Mouse (Mus musculus) left cerebral cortex, postnatal 36 days (tissue): ENCODE measurements around the gene Tnfsf13b. TPM values are rescaled to one million over a fixed set of nuclear protein-coding genes. Genes with fewer than 3 reads are reported as not detected.
A peak's percentile ranks its signal among the peaks of the same experiment; 100 is the strongest.

Experiments
- DNase-seq, 2 experiments: peaks; one replicate each; pipeline ENCODE4 v3.0.0; 2021 to 2022; ENCODE audit warnings: low spot score in 2 of 2, mixed read lengths in 1 of 2
- intact Hi-C: fragments of 180-260 bp; cut with DNase I; formaldehyde crosslinking; loops from one replicate; pipeline ENCODE4 v1.15.1; 2025
- total RNA-seq, 2 experiments: library from RNA; stranded (reverse); gene quantifications; 2 replicates each; pipeline ENCODE4 v1.2.3; 2021

The Tnfsf13b gene
- total RNA-seq, 2 experiments from 2014 or later: 2.7 to 3.1 TPM

DNA sequence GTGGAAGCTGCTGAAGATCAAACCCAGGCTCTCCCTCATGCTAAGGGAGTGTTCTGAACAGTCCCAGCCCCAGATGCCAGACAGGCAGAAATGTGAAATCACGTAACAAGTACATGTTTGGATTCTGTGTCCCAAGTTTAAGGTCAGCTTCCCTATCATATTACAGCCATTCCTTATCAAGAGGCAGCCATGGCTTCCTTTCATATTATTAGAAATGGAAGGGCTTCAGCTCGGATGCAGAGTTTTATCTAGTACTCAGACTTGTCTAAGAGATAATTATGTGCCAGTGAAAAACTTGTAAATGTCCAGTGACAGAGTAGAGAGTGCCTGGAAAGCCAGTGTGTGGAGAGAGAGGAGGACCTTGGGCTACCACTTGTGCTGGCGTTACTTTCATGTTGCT, 34.6 kb downstream of the Tnfsf13b start:
- intact Hi-C loops: loop anchor here (5.0 to 10.0 kb wide), 4 partner anchors 194 to 1144 kb away; no protein-coding TSS in a partner anchor
- DNase-seq: no peak

DNA sequence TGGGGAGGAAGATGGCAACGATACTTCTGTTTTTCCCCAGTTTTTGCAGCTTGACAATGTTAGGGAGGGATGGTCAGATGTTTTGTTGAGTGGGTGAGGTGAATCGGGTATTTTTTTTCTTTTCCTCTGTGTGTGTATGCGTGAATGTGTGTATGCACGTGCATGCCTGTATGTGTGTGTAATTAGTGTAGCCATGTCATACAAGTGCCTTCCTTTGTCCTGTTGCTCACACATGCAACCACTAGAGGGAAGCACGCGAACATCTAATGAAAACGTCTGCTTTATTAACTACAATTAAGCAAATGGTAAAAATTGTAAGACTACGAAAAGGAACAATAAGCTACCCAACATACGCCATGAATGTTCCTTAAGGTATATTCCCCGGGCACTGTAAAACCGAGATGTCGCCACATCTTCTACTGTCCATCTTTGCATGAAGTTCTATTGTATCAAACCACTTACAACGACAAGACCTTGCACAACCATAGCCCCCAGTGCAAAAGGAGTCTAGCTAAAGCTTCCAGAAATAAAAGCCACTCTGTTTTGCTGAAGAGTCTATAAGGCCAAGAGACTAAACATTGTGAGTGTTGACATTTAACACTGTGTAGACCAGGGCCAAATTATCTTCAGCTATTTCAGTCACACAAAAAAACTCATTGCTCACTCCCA, 37.7 kb downstream of the Tnfsf13b start:
- intact Hi-C loops: loop anchor here (5.0 to 10.0 kb wide), 4 partner anchors 191 to 1141 kb away; no protein-coding TSS in a partner anchor
- peak in 1 of 2 experiments; percentile 21 for DNase-seq

DNA sequence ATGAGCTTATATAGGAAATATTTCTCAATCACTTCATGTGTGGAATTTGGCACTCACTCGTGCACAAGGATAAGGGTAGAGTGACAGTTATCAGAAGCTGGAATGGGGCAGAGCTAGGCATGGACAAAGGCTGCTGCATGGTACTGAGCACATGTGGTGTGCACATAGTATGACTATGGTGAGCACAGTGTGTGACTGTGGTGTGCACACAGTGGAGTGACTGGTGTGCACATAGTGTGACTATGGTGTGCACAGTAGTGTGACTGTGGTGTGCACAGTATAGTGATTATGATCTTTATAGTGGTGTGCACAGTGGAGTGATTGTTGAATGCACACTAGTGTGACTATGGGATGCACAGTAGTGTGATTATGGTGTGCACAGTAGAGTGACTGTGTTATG, 39.5 kb downstream of the Tnfsf13b start:
- DNase-seq: no peak
- intact Hi-C loops: loop anchor here (10.0 kb wide), 2 partner anchors 189 to 1139 kb away; no protein-coding TSS in a partner anchor

DNA sequence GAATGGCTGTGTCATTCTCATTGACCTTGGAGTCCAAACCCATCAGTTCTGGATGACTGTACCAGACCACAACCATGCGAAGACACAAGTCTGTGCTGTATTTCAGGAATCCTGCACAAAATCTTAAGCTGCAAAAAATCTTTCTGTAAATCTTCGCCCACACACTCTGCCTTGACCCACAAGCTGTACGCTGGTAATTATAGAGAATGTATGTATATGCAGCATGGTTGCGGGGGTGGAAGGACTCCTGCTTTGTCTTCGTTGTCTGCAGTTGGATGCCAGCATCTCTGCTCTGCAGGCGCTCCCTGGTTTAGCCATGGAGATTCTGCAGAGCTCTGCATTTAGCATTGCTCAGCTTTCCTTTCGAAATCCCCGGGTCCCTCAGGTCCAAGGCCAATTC, 42.9 kb downstream of the Tnfsf13b start:
- DNase-seq: peak; percentile 61 to 68
- intact Hi-C loops: loop anchor here (10.0 kb wide), 2 partner anchors 186 to 1136 kb away; no protein-coding TSS in a partner anchor

DNA sequence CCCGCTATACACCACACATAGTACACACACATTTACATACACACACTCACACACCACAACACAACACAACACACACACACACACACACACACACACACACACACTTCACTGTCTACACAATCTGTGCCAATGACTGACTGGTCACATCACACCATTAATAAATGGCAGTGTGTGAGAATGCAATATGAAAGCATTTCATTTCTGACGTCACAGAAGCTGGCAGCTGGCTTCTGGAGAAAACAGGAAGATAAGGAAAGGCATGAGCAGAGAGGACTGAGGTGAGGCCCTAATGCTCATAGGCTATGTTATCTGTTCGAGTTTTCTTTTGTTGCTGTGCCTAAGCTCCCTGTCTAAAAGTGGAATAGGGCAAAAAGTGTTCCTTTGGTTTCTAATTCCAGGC, 45.3 kb downstream of the Tnfsf13b start:
- DNase-seq: no peak
- intact Hi-C loops: loop anchor here (5.0 kb wide), 3 partner anchors 61 to 116 kb away; partner anchors contain the start of gene Myo16

DNA sequence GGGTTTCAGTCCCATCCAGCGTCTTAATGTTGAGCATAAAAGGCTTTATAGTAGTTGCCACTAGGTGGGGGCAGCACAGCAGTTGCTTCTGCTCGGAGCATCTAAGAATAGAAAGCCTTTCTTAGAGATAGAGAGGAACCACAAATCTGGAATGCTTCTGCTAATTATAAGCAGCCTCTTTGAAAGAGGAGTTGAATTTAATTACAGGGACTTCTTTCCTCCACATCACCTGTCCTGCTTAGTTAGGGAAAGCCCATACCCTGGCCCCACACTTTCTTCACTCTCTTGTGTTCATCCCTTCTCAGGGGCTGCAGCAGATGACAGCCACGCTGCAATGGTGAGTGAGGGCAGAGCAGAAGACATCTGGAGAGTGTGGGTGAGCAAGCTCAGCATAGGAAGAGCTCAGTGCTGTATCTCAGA, 47.3 kb downstream of the Tnfsf13b start:
- intact Hi-C loops: loop anchor here (5.0 kb wide), 3 partner anchors 59 to 114 kb away; partner anchors contain the start of gene Myo16

DNA sequence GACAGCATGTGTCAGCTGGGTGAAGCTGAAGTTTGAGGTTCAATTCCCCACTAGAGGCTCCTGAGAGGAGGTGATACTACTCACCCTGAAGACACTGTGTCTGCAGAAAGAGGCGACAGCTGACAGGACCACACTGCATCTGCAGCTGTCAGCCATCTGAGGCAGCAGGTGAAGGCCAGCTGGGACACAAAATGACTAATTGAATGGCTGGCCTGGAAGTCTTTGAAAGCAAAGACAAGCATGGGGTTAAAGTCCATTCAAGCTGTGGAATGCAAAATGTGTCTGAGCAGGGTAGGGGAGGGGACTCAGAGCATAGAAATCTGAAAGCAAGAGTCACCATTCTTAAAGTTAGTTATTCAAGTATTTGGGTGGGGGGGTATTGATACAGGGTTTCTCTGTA, 54.7 kb downstream of the Tnfsf13b start:
- intact Hi-C loops: no loop called here
- DNase-seq: no peak

More for the DNA sequence above, 47.3 kb downstream of the Tnfsf13b start:
- DNase-seq: peak; percentile 65 to 69

DNA sequence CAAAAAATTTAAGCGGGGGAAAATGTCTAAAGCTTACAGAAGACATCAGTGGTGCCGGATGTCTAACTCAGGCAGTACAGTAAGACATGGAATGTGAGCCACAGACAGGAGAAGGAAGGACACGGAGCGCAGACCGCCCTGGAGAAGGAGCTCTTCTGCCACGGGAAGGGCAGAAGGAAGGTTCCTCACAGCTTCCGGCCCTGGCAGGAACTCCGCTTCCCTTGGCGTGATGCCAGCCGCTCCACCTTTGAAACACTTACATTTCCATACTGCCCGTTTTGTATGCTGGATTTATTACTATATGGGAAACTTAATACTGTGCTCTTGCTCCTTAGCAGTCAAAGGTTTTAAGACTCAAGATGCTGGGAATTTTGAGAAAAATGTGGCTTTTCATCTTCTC, 60.6 kb downstream of the Tnfsf13b start:
- intact Hi-C loops: no loop called here
- no peak for DNase-seq

DNA sequence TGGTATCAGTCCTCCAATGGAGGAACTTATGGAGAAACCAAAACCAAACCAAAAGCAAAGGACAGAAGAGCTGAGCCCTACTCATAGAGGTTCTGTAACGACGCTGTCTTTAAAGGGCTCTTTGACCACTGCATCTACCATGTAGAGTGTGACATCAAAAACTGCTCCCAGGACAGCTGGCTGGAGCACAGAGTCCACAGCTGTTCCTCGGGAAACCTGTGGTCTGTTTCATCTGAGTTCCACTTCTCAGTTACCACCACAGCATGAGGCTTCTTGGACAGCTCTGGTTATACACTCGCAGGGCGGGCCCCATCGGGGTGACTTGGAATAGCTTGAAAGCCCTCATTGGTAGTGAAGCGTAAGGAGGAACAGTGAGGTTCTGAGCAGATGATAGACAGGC, 61.5 kb downstream of the Tnfsf13b start:
- intact Hi-C loops: no loop called here
- no peak for DNase-seq

DNA sequence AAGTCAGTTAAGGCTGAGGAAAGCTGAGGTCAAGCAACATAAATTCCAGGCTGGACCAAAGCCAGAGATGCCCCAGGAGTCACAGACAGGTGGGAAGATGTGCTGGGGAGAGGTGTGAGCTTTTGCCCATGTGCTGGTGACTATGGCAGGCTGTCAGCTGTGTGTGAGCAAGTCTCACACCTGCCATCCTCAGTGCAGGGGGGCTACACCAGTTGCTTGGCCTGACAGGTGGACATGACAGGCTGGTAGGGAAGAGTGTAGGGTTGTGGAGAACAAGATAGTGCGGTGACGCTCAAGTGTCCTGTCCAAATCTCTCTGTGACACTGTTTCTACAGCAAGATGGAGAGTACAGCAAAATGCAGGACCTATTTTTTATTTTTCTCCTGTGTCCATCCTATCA, 66.1 kb downstream of the Tnfsf13b start:
- intact Hi-C loops: no loop called here
- DNase-seq: no peak

Other genes starting within 250 kb of the Tnfsf13b start
- 100 to 1,000 TPM; 117 to 124 TPM for gene Fam155a, start 235.3 kb upstream of the Tnfsf13b start, total RNA-seq
- not detected for gene Gm10217, start 142.2 kb upstream of the Tnfsf13b start, total RNA-seq
- gene Lig4, start 28.8 kb upstream of the Tnfsf13b start, total RNA-seq: 1 to 10 TPM; 9.9 to 10.0 TPM
- gene Abhd13, start 28.8 kb upstream of the Tnfsf13b start, total RNA-seq: 10 to 100 TPM; 28.1 to 29.0 TPM
- gene Myo16, start 147.4 kb downstream of the Tnfsf13b start, total RNA-seq: 10 to 100 TPM; 31.3 to 39.1 TPM